Mouse (Mus musculus): ENCODE results near the gene Btaf1. TPM values are rescaled to one million over a fixed set of nuclear protein-coding genes. Genes with fewer than 3 reads are reported as not detected.

Btaf1 gene
- polyA plus RNA-seq, 1 experiment from 2014 or later, result 16.2 TPM

GRCm38 (mm10) chr19:36909676-36910292, 16.1 kb upstream of the Btaf1 start:
- Histone ChIP-seq H3K36me3 (no peaks in the 10 kb centered on the region), H3K27me3 (ENCODE audit: low read depth, poor library complexity, severe bottlenecking) (no peaks in the 10 kb centered on the region), H3K4me1 (peaks cover under 1% of the 10 kb centered on the region; the same call in 1 of the 2 replicates), H3K9me3 (replicated peaks) (no peaks in the 10 kb centered on the region), H3K27ac (no peak overlapping the region), H3K4me3 (no peak overlapping the region)
- WGBS, result 23% methylated on average over 9 of the region's 9 CpGs
- peak; percentile 83 for DNase-seq (ENCODE audit: low spot score)

GRCm38 (mm10) chr19:36910424-36911045, 15.3 kb upstream of the Btaf1 start:
- no peaks in the 10 kb centered on the region for H3K4me1 ChIP-seq
- no peak overlapping the region for H3K4me3 ChIP-seq
- no peak for DNase-seq (ENCODE audit: low spot score)
- H3K27ac ChIP-seq, result no peak overlapping the region
- no peaks in the 10 kb centered on the region for H3K9me3 ChIP-seq (replicated peaks)
- H3K27me3 ChIP-seq (ENCODE audit: low read depth, poor library complexity, severe bottlenecking), result no peaks in the 10 kb centered on the region
- 59% methylated on average over 12 of the region's 12 CpGs for WGBS
- no peaks in the 10 kb centered on the region for H3K36me3 ChIP-seq

- Histone ChIP-seq H3K9me3 (replicated peaks) (no peaks in the 10 kb centered on the region), H3K4me1 (peaks cover 5% of the 10 kb centered on the region), H3K27ac (no peak overlapping the region), H3K36me3 (no peaks in the 10 kb centered on the region), H3K27me3 (ENCODE audit: low read depth, poor library complexity, severe bottlenecking) (no peaks in the 10 kb centered on the region), H3K4me3 (no peak overlapping the region)
- 84% methylated on average over 7 of the region's 7 CpGs for WGBS
- no peak for DNase-seq (ENCODE audit: low spot score)
Observed at GRCm38 (mm10) chr19:36913064-36913463, 12.8 kb upstream of the Btaf1 start.

GRCm38 (mm10) chr19:36916206-36916605, 9.7 kb upstream of the Btaf1 start:
- 88% methylated on average over 4 of the region's 4 CpGs for WGBS
- no peak for DNase-seq (ENCODE audit: low spot score)
- H3K4me3 ChIP-seq, result no peak overlapping the region
- no peaks in the 10 kb centered on the region for H3K36me3 ChIP-seq
- H3K9me3 ChIP-seq (replicated peaks), result no peaks in the 10 kb centered on the region
- peaks cover 11% of the 10 kb centered on the region for H3K4me1 ChIP-seq
- no peaks in the 10 kb centered on the region for H3K27me3 ChIP-seq (ENCODE audit: low read depth, poor library complexity, severe bottlenecking)
- H3K27ac ChIP-seq, result no peak overlapping the region

- Histone ChIP-seq H3K4me1 (peaks cover 11% of the 10 kb centered on the region), H3K4me3 (no peak overlapping the region), H3K9me3 (replicated peaks) (no peaks in the 10 kb centered on the region), H3K27ac (no peak overlapping the region), H3K36me3 (no peaks in the 10 kb centered on the region), H3K27me3 (ENCODE audit: low read depth, poor library complexity, severe bottlenecking) (no peaks in the 10 kb centered on the region)
- 92% methylated on average over 1 of the region's 1 CpGs for WGBS
- DNase-seq (ENCODE audit: low spot score), result no peak
Observed at GRCm38 (mm10) chr19:36916876-36917389, 8.9 kb upstream of the Btaf1 start.

GRCm38 (mm10) chr19:36918441-36919301, 7.2 kb upstream of the Btaf1 start:
- Histone ChIP-seq H3K27ac (peak overlapping the region; percentile 95), H3K4me1 (peaks cover 11% of the 10 kb centered on the region), H3K36me3 (no peaks in the 10 kb centered on the region), H3K4me3 (peak overlapping the region; percentile 94), H3K9me3 (replicated peaks) (no peaks in the 10 kb centered on the region), H3K27me3 (ENCODE audit: low read depth, poor library complexity, severe bottlenecking) (no peaks in the 10 kb centered on the region)
- WGBS, result under 1% methylated on average over 82 of the region's 85 CpGs
- peak; percentile 89 for DNase-seq (ENCODE audit: low spot score)

GRCm38 (mm10) chr19:36919466-36919865, 6.4 kb upstream of the Btaf1 start, which contains the start of gene Fgfbp3:
Gene Fgfbp3 (minus strand): TSS chr19:36919615.
- 17% methylated on average over 12 of the region's 12 CpGs for WGBS

GRCm38 (mm10) chr19:36922015-36922414, 3.9 kb upstream of the Btaf1 start:
- WGBS, result 56% methylated on average over 2 of the region's 2 CpGs
- Histone ChIP-seq H3K4me3 (no peak overlapping the region), H3K27ac (no peak overlapping the region), H3K36me3 (no peaks in the 10 kb centered on the region), H3K9me3 (replicated peaks) (no peaks in the 10 kb centered on the region), H3K4me1 (peaks cover 20% of the 10 kb centered on the region), H3K27me3 (ENCODE audit: low read depth, poor library complexity, severe bottlenecking) (no peaks in the 10 kb centered on the region)
- no peak for DNase-seq (ENCODE audit: low spot score)

More at GRCm38 (mm10) chr19:36919466-36919865, 6.4 kb upstream of the Btaf1 start, which contains the start of gene Fgfbp3:
- Histone ChIP-seq H3K27ac (peak within 1 kb of the TSS; percentile 95), H3K27me3 (ENCODE audit: low read depth, poor library complexity, severe bottlenecking) (no peaks in the 10 kb centered on the region), H3K4me1 (peaks cover 11% of the 10 kb centered on the region), H3K4me3 (peak within 1 kb of the TSS; percentile 94), H3K9me3 (replicated peaks) (no peaks in the 10 kb centered on the region), H3K36me3 (no peaks in the 10 kb centered on the region)
- DNase-seq (ENCODE audit: low spot score), result no peak

- Histone ChIP-seq H3K27me3 (ENCODE audit: low read depth, poor library complexity, severe bottlenecking) (no peaks in the 10 kb centered on the region), H3K27ac (no peak overlapping the region), H3K9me3 (replicated peaks) (no peaks in the 10 kb centered on the region), H3K36me3 (no peaks in the 10 kb centered on the region), H3K4me1 (peaks cover 24% of the 10 kb centered on the region), H3K4me3 (no peak overlapping the region)
- 69% methylated on average over 3 of the region's 3 CpGs for WGBS
- no peak for DNase-seq (ENCODE audit: low spot score)
Observed at GRCm38 (mm10) chr19:36922936-36923335, 2.9 kb upstream of the Btaf1 start.

GRCm38 (mm10) chr19:36926553-36927236, 816 bp downstream of the Btaf1 start:
- 4% methylated on average over 26 of the region's 26 CpGs for WGBS
- H3K36me3 ChIP-seq, result 0 out of 2 replicates have a peak, but pooled peaks cover 2% of the 10 kb centered on the region

GRCm38 (mm10) chr19:36927800-36928361, 2.0 kb downstream of the Btaf1 start:
- no peak for DNase-seq (ENCODE audit: low spot score)
- Histone ChIP-seq H3K27me3 (ENCODE audit: low read depth, poor library complexity, severe bottlenecking) (no peaks in the 10 kb centered on the region), H3K36me3 (0 out of 2 replicates have a peak, but pooled peaks cover 2% of the 10 kb centered on the region), H3K9me3 (replicated peaks) (no peaks in the 10 kb centered on the region), H3K4me3 (no peak overlapping the region), H3K27ac (no peak overlapping the region), H3K4me1 (peaks cover 19% of the 10 kb centered on the region)
- WGBS, result 91% methylated on average over 6 of the region's 6 CpGs

More at GRCm38 (mm10) chr19:36926553-36927236, 816 bp downstream of the Btaf1 start:
- H3K27ac ChIP-seq, result peak overlapping the region; percentile 95
- no peaks in the 10 kb centered on the region for H3K9me3 ChIP-seq (replicated peaks)
- no peak for DNase-seq (ENCODE audit: low spot score)
- H3K27me3 ChIP-seq (ENCODE audit: low read depth, poor library complexity, severe bottlenecking), result no peaks in the 10 kb centered on the region
- H3K4me1 ChIP-seq, result peaks cover 19% of the 10 kb centered on the region
- peak overlapping the region; percentile 93 for H3K4me3 ChIP-seq

GRCm38 (mm10) chr19:36929816-36930215, 3.9 kb downstream of the Btaf1 start:
- Histone ChIP-seq H3K27ac (no peak overlapping the region), H3K27me3 (ENCODE audit: low read depth, poor library complexity, severe bottlenecking) (no peaks in the 10 kb centered on the region), H3K9me3 (replicated peaks) (no peaks in the 10 kb centered on the region), H3K4me1 (peaks cover 19% of the 10 kb centered on the region), H3K4me3 (no peak overlapping the region), H3K36me3 (0 out of 2 replicates have a peak, but pooled peaks cover 2% of the 10 kb centered on the region)
- no peak for DNase-seq (ENCODE audit: low spot score)

Data from limb, embryonic 10.5 days (tissue).